Mouse (Mus musculus) intestine, embryonic 16.5 days (tissue): ENCODE measurements at regions not wholly inside any gene's neighbourhood (a gene's known extent, or its start where the extent isn't known, plus 50 kb on each side); places are given as distances from the start of the nearest gene placed in this dataset.
A peak's percentile ranks its signal among the peaks of the same experiment; 100 is the strongest.

Experiments used
- ATAC-seq: fragments of 200-750 bp; cut with Nextera tagmentation; 2 replicates; pipeline ENCODE4 v1.8.0; 2017; ENCODE audit warnings: moderate TSS enrichment, moderate library complexity
- H3K27ac ChIP-seq: fragments of 300-500 bp; sonication (generic); 2 replicates; pipeline ENCODE4 v1.5.1; 2014; ENCODE audit warnings: mild to moderate bottlenecking, low read length
- H3K27me3 ChIP-seq: fragments of 300-500 bp; sonication (generic); replicated peaks from 2 replicates; pipeline ENCODE4 v1.6.1; 2014; ENCODE audit warnings: low read length, control low read depth, mixed read lengths; ENCODE audit not compliant: control insufficient read depth, insufficient read depth
- H3K36me3 ChIP-seq: fragments of 300-500 bp; sonication (generic); 2 replicates; pipeline ENCODE4 v1.6.1; 2014; ENCODE audit warnings: low read length, control low read depth; ENCODE audit not compliant: control insufficient read depth, insufficient read depth
- H3K4me1 ChIP-seq: fragments of 300-500 bp; sonication (generic); 2 replicates; pipeline ENCODE4 v1.6.1; 2014; ENCODE audit warnings: low read length, control low read depth, mixed read lengths; ENCODE audit not compliant: control insufficient read depth, insufficient read depth
- H3K4me2 ChIP-seq: fragments of 300-500 bp; sonication (generic); 2 replicates; pipeline ENCODE4 v1.6.1; 2014; ENCODE audit warnings: low read depth, low read length, control low read depth
- H3K4me3 ChIP-seq: fragments of 300-500 bp; sonication (generic); 2 replicates; pipeline ENCODE4 v1.5.1; 2014; ENCODE audit warnings: mild to moderate bottlenecking, low read length
- H3K9ac ChIP-seq: fragments of 300-500 bp; sonication (generic); 2 replicates; pipeline ENCODE4 v1.6.1; 2014; ENCODE audit warnings: low read depth, low read length
- H3K9me3 ChIP-seq: fragments of 300-500 bp; sonication (generic); 2 replicates; pipeline ENCODE4 v1.6.1; 2016; ENCODE audit warnings: low read length, control low read depth; ENCODE audit not compliant: control insufficient read depth
- WGBS: fragments of 180-500 bp; shearing (Covaris S2); extraction: QIAGEN DNeasy Blood & Tissue Kit; methylation state at CpG from one replicate; pipeline ENCODE4 v1.1.7; 2014; 5-methylcytosine and 5-hydroxymethylcytosine counted together

DNA sequence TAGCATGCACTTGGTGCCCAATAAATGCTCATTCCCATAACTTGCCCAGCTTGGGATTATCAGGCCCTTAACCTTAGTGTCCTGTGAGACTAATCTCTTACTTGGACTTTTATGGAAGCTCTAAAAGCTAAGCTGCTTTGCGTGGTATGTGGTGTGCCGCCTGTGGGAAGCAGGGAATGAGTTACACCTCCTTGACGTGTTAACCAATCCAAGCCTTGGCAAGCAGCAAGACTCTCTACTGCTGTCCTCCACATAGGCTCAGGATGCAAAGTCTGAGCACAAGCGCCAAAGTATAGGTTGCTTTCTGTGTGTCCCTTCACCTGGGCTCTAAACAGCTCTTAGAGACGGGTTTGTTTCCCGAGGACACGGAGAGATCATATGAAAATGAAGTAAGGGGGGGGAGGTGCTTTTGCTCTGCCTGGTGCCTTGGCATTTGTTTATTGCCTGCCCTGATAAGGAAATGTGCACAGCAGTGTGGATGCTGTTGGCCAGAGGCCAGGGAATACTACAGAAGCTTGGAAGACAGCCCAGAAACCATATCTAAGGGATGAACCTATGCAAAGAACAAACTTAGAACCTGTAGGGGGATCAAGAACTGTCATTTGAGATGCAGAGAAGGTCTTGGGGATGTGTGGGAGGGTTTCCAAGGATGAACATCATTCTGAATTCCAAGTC, 719.6 kb downstream of the Defb40 start:
- H3K36me3 ChIP-seq = no peaks in the 10 kb centered on the region
- ATAC-seq = no peak
- H3K27me3 ChIP-seq = no peaks in the 10 kb centered on the region
- no peak overlapping the region for H3K4me3 ChIP-seq
- no peaks in the 10 kb centered on the region for H3K4me1 ChIP-seq
- 77% methylated on average over 7 of the region's 7 CpGs for WGBS
- no peak overlapping the region for H3K4me2 ChIP-seq
- H3K9me3 ChIP-seq = no peaks in the 10 kb centered on the region
- H3K27ac ChIP-seq = no peak overlapping the region
- no peak overlapping the region for H3K9ac ChIP-seq

GRCm38 (mm10) chr8:18246299-18246698, 731.8 kb downstream of the Defb40 start:
- no peaks in the 10 kb centered on the region for H3K27me3 ChIP-seq

GRCm38 (mm10) chr8:18217599-18217998, 760.5 kb downstream of the Defb40 start:
- no peak for ATAC-seq
- no peak overlapping the region for H3K9ac ChIP-seq
- 81% methylated on average over 2 of the region's 2 CpGs for WGBS
- no peaks in the 10 kb centered on the region for H3K9me3 ChIP-seq
- no peak overlapping the region for H3K4me2 ChIP-seq
- no peaks in the 10 kb centered on the region for H3K27me3 ChIP-seq
- H3K36me3 ChIP-seq = no peaks in the 10 kb centered on the region
- H3K4me3 ChIP-seq = no peak overlapping the region
- H3K27ac ChIP-seq = no peak overlapping the region
- H3K4me1 ChIP-seq = no peaks in the 10 kb centered on the region

More at GRCm38 (mm10) chr8:18246299-18246698, 731.8 kb downstream of the Defb40 start:
- Histone ChIP-seq H3K4me1 (no peaks in the 10 kb centered on the region), H3K27ac (no peak overlapping the region), H3K4me2 (no peak overlapping the region), H3K4me3 (no peak overlapping the region), H3K9ac (no peak overlapping the region), H3K36me3 (no peaks in the 10 kb centered on the region), H3K9me3 (no peaks in the 10 kb centered on the region)
- no peak for ATAC-seq
- WGBS = 87% methylated on average over 12 of the region's 12 CpGs

DNA sequence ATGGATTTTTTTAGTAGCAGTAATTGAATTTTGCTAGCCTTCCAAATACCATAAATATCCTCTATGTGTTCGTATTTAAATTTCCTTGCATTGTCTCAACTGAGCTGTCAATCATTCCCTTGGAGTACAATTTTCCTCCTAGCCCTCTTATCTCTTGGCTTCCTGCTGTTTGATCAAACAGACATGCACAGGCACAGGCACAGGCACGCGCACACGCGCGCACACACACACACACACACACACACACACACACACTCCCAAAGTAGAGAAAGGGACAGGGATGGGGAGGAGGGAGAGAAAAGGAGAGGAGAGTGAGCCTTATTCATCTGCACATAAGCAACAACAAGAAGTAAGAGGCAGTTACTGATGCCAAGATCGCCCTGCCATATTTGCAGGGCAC, 760.9 kb downstream of the Defb40 start:
- 88% methylated on average over 7 of the region's 7 CpGs for WGBS
- H3K4me1 ChIP-seq = no peaks in the 10 kb centered on the region
- no peaks in the 10 kb centered on the region for H3K36me3 ChIP-seq
- H3K4me2 ChIP-seq = no peak overlapping the region
- no peak overlapping the region for H3K9ac ChIP-seq
- no peak for ATAC-seq
- no peak overlapping the region for H3K27ac ChIP-seq
- H3K4me3 ChIP-seq = no peak overlapping the region
- no peaks in the 10 kb centered on the region for H3K27me3 ChIP-seq
- H3K9me3 ChIP-seq = no peaks in the 10 kb centered on the region

DNA sequence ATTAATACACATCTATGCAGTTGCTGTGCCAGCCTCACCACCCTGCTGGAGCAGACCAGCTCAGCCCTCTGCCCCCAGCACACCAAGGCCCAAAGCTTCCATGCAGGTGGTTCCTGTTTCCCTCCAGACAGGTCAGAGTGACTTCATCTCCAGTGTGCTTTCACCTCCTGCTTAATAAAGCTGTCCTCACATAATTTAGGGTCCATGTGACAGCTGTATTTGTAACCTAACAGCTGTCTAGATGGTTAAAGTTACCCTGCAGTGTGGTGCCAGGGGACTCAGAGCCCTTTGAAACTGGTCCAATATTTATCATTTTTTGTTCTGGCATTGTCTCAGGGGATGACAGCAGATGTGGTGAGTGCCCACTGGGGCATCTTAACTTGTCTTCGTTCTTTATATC, 761.5 kb downstream of the Defb40 start:
- H3K36me3 ChIP-seq = no peaks in the 10 kb centered on the region
- no peak overlapping the region for H3K9ac ChIP-seq
- H3K4me3 ChIP-seq = no peak overlapping the region
- no peaks in the 10 kb centered on the region for H3K4me1 ChIP-seq
- no peaks in the 10 kb centered on the region for H3K9me3 ChIP-seq
- WGBS = 70% methylated on average over 1 of the region's 1 CpGs
- no peak overlapping the region for H3K27ac ChIP-seq
- no peaks in the 10 kb centered on the region for H3K27me3 ChIP-seq
- no peak for ATAC-seq
- no peak overlapping the region for H3K4me2 ChIP-seq

DNA sequence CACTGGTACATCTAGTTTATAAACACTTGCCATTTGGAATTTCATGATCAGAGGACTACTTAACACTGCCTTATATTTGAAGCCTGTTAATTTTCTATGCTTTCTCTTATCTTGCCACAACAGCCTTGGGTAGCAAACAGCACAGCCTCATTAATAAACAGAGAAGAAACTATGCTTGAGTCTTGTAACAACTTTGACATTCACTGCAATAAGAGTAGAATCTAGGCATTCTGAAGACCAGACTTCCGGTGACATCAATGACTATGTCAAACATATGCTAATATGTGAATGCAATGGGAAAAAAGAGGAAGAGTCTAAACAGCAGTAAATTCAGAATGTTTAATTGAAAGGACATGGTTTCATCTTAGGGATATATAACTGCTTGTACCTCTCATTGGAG, 768.0 kb downstream of the Defb40 start:
- Histone ChIP-seq H3K9ac (no peak overlapping the region), H3K27me3 (no peaks in the 10 kb centered on the region), H3K4me3 (no peak overlapping the region), H3K4me1 (no peaks in the 10 kb centered on the region), H3K27ac (no peak overlapping the region), H3K36me3 (no peaks in the 10 kb centered on the region), H3K9me3 (no peaks in the 10 kb centered on the region), H3K4me2 (no peak overlapping the region)
- no peak for ATAC-seq
- WGBS = 89% methylated on average over 1 of the region's 1 CpGs

DNA sequence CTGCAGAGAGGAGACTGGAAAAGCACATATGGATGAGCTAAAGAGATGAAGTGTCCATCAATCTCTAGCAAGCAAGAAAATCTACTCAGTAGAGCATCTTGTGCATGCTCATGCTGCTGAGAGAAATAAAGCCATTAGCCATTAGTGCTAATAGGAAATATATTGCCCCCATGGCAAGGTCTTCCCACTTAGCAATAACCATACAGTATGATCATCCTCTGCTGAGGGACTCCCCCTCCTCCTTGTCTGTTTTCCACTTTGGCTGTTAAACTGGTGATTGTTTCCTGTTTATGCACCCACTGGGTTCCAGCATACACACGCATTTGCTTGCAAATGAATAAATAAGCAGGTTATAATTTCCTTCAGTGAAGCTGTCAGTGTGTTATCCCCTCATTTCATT, 769.4 kb downstream of the Defb40 start:
- H3K4me2 ChIP-seq = no peak overlapping the region
- ATAC-seq = no peak
- no peaks in the 10 kb centered on the region for H3K27me3 ChIP-seq
- H3K9ac ChIP-seq = no peak overlapping the region
- no peak overlapping the region for H3K27ac ChIP-seq
- H3K36me3 ChIP-seq = no peaks in the 10 kb centered on the region
- H3K4me3 ChIP-seq = no peak overlapping the region
- 48% methylated on average over 1 of the region's 1 CpGs for WGBS
- H3K9me3 ChIP-seq = no peaks in the 10 kb centered on the region
- no peaks in the 10 kb centered on the region for H3K4me1 ChIP-seq

DNA sequence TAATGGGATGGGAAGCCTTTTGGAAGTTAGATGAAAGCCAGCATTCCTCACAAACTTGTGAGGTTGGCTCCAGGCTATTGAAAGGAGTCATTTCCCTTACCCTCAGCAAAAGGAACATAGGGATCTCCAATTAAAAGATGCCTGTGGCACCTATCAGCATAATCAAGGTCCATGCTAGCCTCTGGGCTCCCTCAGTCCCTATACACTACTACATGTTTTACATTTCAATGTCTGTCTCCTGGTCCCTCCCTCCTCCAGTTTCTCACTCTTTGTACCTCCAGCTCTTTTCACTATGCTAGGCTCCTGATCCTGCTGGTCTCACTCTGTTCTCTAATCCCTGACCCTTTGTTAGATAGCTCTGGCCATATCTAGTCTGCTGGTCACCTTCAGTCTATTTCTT, 790.6 kb downstream of the Defb40 start:
- Histone ChIP-seq H3K36me3 (no peaks in the 10 kb centered on the region), H3K27ac (no peak overlapping the region), H3K27me3 (no peaks in the 10 kb centered on the region), H3K9me3 (no peaks in the 10 kb centered on the region), H3K4me3 (no peak overlapping the region), H3K9ac (no peak overlapping the region), H3K4me1 (no peaks in the 10 kb centered on the region), H3K4me2 (no peak overlapping the region)
- no peak for ATAC-seq

- no peaks in the 10 kb centered on the region for H3K27me3 ChIP-seq
- no peak overlapping the region for H3K27ac ChIP-seq
- no peak overlapping the region for H3K4me3 ChIP-seq
- H3K36me3 ChIP-seq = no peaks in the 10 kb centered on the region
- no peaks in the 10 kb centered on the region for H3K4me1 ChIP-seq
- no peak overlapping the region for H3K9ac ChIP-seq
- no peak for ATAC-seq
- WGBS = 87% methylated on average over 7 of the region's 7 CpGs
- H3K9me3 ChIP-seq = no peaks in the 10 kb centered on the region
- no peak overlapping the region for H3K4me2 ChIP-seq
Measured at GRCm38 (mm10) chr8:18175544-18176092, 802.4 kb downstream of the Defb40 start.

- Histone ChIP-seq H3K27ac (no peak overlapping the region), H3K36me3 (no peaks in the 10 kb centered on the region), H3K9me3 (no peaks in the 10 kb centered on the region), H3K4me1 (no peaks in the 10 kb centered on the region), H3K4me3 (no peak overlapping the region), H3K27me3 (no peaks in the 10 kb centered on the region), H3K9ac (no peak overlapping the region), H3K4me2 (no peak overlapping the region)
- WGBS = 36% methylated on average over 6 of the region's 6 CpGs
- peak; percentile 60 for ATAC-seq
Measured at GRCm38 (mm10) chr8:18158619-18159018, 819.4 kb downstream of the Defb40 start.
